Mouse (Mus musculus) urinary bladder, postnatal 10 days (tissue): ENCODE data around the gene Parp12.

Experiments used
- DNase-seq: peaks from one replicate; pipeline ENCODE4 v3.0.0; 2022; ENCODE audit warnings: low spot score

Parp12 gene

GRCm38 (mm10) chr6:39117584-39118455 is at the start of gene Parp12:
Gene Parp12 (minus strand): TSS chr6:39118349.
- peak; percentile 35 for DNase-seq

- no peak for DNase-seq
These were observed 46.7 kb upstream of the Parp12 start for GRCm38 (mm10) chr6:39164891-39165290.

- no peak for DNase-seq
These were observed 43.8 kb upstream of the Parp12 start for GRCm38 (mm10) chr6:39161975-39162374.

- DNase-seq: no peak
These were observed 27.9 kb upstream of the Parp12 start for GRCm38 (mm10) chr6:39146041-39146440.

GRCm38 (mm10) chr6:39132556-39132955 is 14.4 kb upstream of the Parp12 start:
- no peak for DNase-seq

- DNase-seq: no peak
These were observed 13.3 kb upstream of the Parp12 start for GRCm38 (mm10) chr6:39131480-39131879.

- DNase-seq: no peak
These were observed 6.6 kb upstream of the Parp12 start for GRCm38 (mm10) chr6:39124719-39125118.

GRCm38 (mm10) chr6:39120685-39121084 is 2.5 kb upstream of the Parp12 start:
- DNase-seq: no peak

- no peak for DNase-seq
These were observed 320 bp upstream of the Parp12 start for GRCm38 (mm10) chr6:39118456-39118881.

GRCm38 (mm10) chr6:39115438-39115837 is 2.7 kb downstream of the Parp12 start:
- no peak for DNase-seq

- DNase-seq: no peak
These were observed 5.0 kb downstream of the Parp12 start for GRCm38 (mm10) chr6:39113141-39113540.

- no peak for DNase-seq
These were observed 5.4 kb downstream of the Parp12 start for GRCm38 (mm10) chr6:39112701-39113100.

- DNase-seq: no peak
These were observed 11.3 kb downstream of the Parp12 start for GRCm38 (mm10) chr6:39106812-39107211.

- DNase-seq: no peak
These were observed 13.5 kb downstream of the Parp12 start for GRCm38 (mm10) chr6:39104631-39105030.

- DNase-seq: no peak
These were observed 41.7 kb downstream of the Parp12 start for GRCm38 (mm10) chr6:39076498-39076897.

GRCm38 (mm10) chr6:39074186-39074585 is 44.0 kb downstream of the Parp12 start:
- no peak for DNase-seq

- DNase-seq: no peak
These were observed 45.5 kb downstream of the Parp12 start for GRCm38 (mm10) chr6:39072664-39073063.

- peak; percentile 43 for DNase-seq
These were observed 51.1 kb downstream of the Parp12 start for GRCm38 (mm10) chr6:39066935-39067578.

GRCm38 (mm10) chr6:39063541-39063940 is 54.6 kb downstream of the Parp12 start:
- no peak for DNase-seq

GRCm38 (mm10) chr6:39061180-39061579 is 57.0 kb downstream of the Parp12 start:
- DNase-seq: no peak

- no peak for DNase-seq
These were observed 58.3 kb downstream of the Parp12 start for GRCm38 (mm10) chr6:39059547-39060497.

GRCm38 (mm10) chr6:39058936-39059335 is 59.2 kb downstream of the Parp12 start:
- DNase-seq: no peak
